20 mouse cellular contexts compared by ENCODE assay signal in genomic region chr7:132158321-132159025, GRCm38 (mm10). TPM values are rescaled to one million over a fixed set of nuclear protein-coding genes. Genes with fewer than 3 reads are reported as not detected.
DNase-seq lines count a peak whose midpoint lies in the region; ATAC-seq and TF ChIP-seq lines count a peak whose summit lies in the region.
"Had no signal": no experiment of that assay in that cellular context is flagged by ENCODE, and none has a peak within 500 bp of the region (broad histone marks: within the 10 kb centered on the region; RNA-seq: fewer than 3 reads in every experiment).

No protein-coding gene starts in this region.

- WGBS in hindbrain, embryonic 14.5 days, result 50% methylated on average over 9 of the region's 9 CpGs
- WGBS in neural tube, embryonic 14.5 days, result 47% methylated on average over 9 of the region's 9 CpGs

- H3K27ac ChIP-seq in layer of hippocampus, adult 2 months, result peak overlapping the region; percentile 28
- H3K27ac ChIP-seq in hindbrain, embryonic 14.5 days, result peak overlapping the region; percentile 83
- peak overlapping the region; percentile 64 for H3K27ac ChIP-seq in neural tube, embryonic 14.5 days (ENCODE audit: low read depth, low read length)
- H3K27ac ChIP-seq: embryonic facial prominence, embryonic 13.5 days; heart, embryonic 10.5 days; stomach, postnatal 0 days had no signal

- ATAC-seq in hindbrain, embryonic 14.5 days (ENCODE audit: low FRiP score), result peak; percentile 42; the same call in 1 of the 2 replicates
- peak; percentile 59 for ATAC-seq in neural tube, embryonic 14.5 days (ENCODE audit: low read depth)

- no peak for TF ChIP-seq CTCF in layer of hippocampus, adult 2 months (conservative IDR thresholded peaks at IDR 0.05)

- H3K27me3 ChIP-seq in hindbrain, embryonic 14.5 days (ENCODE audit: control insufficient read depth, insufficient read depth, low read length), result peaks cover 16% of the 10 kb centered on the region
- H3K27me3 ChIP-seq in neural tube, embryonic 14.5 days (ENCODE audit: control insufficient read depth, insufficient read depth, low read length), result peaks cover 12% of the 10 kb centered on the region; the same call in 1 of the 2 replicates

- peak overlapping the region; percentile 1; the same call in 1 of the 2 replicates for H3K4me3 ChIP-seq in layer of hippocampus, adult 2 months
- no peak overlapping the region for H3K4me3 ChIP-seq in hindbrain, embryonic 14.5 days (replicated peaks; ENCODE audit: low read length)
- H3K4me3 ChIP-seq in neural tube, embryonic 14.5 days (ENCODE audit: low read depth, low read length), result no peak overlapping the region
- H3K4me3 ChIP-seq: embryonic facial prominence, embryonic 13.5 days; heart, embryonic 10.5 days had no signal

- no peak overlapping the region for H3K4me2 ChIP-seq in hindbrain, embryonic 14.5 days (replicated peaks)
- H3K4me2 ChIP-seq in neural tube, embryonic 14.5 days (ENCODE audit: low read depth, low read length), result no peak overlapping the region; the same call in 1 of the 2 replicates
- H3K4me2 ChIP-seq: embryonic facial prominence, embryonic 13.5 days; liver, embryonic 11.5 days had no signal

- H3K36me3 ChIP-seq in hindbrain, embryonic 14.5 days (replicated peaks; ENCODE audit: control insufficient read depth, insufficient read depth), result no peaks in the 10 kb centered on the region
- H3K36me3 ChIP-seq in neural tube, embryonic 14.5 days (ENCODE audit: control insufficient read depth, insufficient read depth, low read length), result no peaks in the 10 kb centered on the region
- H3K36me3 ChIP-seq: embryonic facial prominence, embryonic 13.5 days; heart, embryonic 10.5 days had no signal

- no peak overlapping the region for H3K9ac ChIP-seq in hindbrain, embryonic 14.5 days
- H3K9ac ChIP-seq in neural tube, embryonic 14.5 days (replicated peaks; ENCODE audit: low read depth, low read length), result no peak overlapping the region
- H3K9ac ChIP-seq: embryonic facial prominence, embryonic 13.5 days had no signal

- H3K9me3 ChIP-seq in hindbrain, embryonic 14.5 days (ENCODE audit: control insufficient read depth, low read length), result no peaks in the 10 kb centered on the region
- no peaks in the 10 kb centered on the region for H3K9me3 ChIP-seq in neural tube, embryonic 14.5 days (ENCODE audit: control insufficient read depth, low read length)
- H3K9me3 ChIP-seq: embryonic facial prominence, embryonic 13.5 days; heart, embryonic 10.5 days had no signal

- H3K4me1 ChIP-seq in hindbrain, embryonic 14.5 days (replicated peaks; ENCODE audit: control insufficient read depth, insufficient read depth, low read length), result peaks cover 28% of the 10 kb centered on the region
- H3K4me1 ChIP-seq in neural tube, embryonic 14.5 days (ENCODE audit: control insufficient read depth, insufficient read depth, low read length), result peaks cover 17% of the 10 kb centered on the region

- DNase-seq in layer of hippocampus, adult 2 months (ENCODE audit: low spot score in 2 of 2), result peak in 1 of 2 experiments; percentile 39
- no peak for DNase-seq in layer of hippocampus, postnatal 14 days (ENCODE audit: low spot score in 2 of 2)
- peak; percentile 50 for DNase-seq in brain, embryonic 18.5 days (ENCODE audit: low read depth, low spot score)
- peak; percentile 60 for DNase-seq in hindbrain, embryonic 14.5 days (ENCODE audit: low spot score)
- no peak for DNase-seq in adrenal gland, adult 18-20 months (ENCODE audit: low spot score in 2 of 2)
- no peak for DNase-seq in heart, postnatal 4 days
- DNase-seq in frontal cortex, postnatal 36 days (ENCODE audit: low spot score in 2 of 2), result no peak
- DNase-seq: B cell, adult 2 months; cerebellum, adult 9-10 months; kidney, adult 2 months; kidney, postnatal 10 days; lung, adult 18-20 months; lung, postnatal 14 days; retina, postnatal 1 day had no signal

RNA-seq across cellular contexts. Expression of gene Cpxm2, which starts 3.9 kb away (rescaled TPM):
- total RNA-seq in layer of hippocampus, adult 2 months (2021), result 1 to 10 TPM; 1.1 to 2.5 TPM
- total RNA-seq in layer of hippocampus, postnatal 14 days (2021), result 1 to 10 TPM; 3.1 to 4.0 TPM
- polyA plus RNA-seq in hindbrain, embryonic 14.5 days (2014; fragmentation: Nextera tagmentation; extraction: Ambion mirVana), result 1.6 and 2.1 TPM in 2 replicates
- 0.79 and 2.4 TPM in 2 replicates for polyA plus RNA-seq in neural tube, embryonic 14.5 days (2014; fragmentation: Nextera tagmentation; extraction: Ambion mirVana)
- total RNA-seq in adrenal gland, adult 18-20 months (2021), result 10 to 100 TPM; 11.6 to 14.9 TPM
- under 1 TPM; 0.34 to 0.48 TPM for total RNA-seq in heart, postnatal 4 days (2021)
- total RNA-seq: megakaryocyte, adult 5-6 weeks had no signal

Comparison
In these comparisons a context has a peak if more than half of its experiments do, and no peak if none do; other contexts are left out.
1. DNase-seq: peak in brain, embryonic 18.5 days (single experiment) and hindbrain, embryonic 14.5 days (single experiment); none in layer of hippocampus, postnatal 14 days (0 of 2), adrenal gland, adult 18-20 months (0 of 2), heart, postnatal 4 days (single experiment) and frontal cortex, postnatal 36 days (0 of 2).
2. H3K27ac ChIP-seq: peak in every context shown above with its lines; median percentile 83 in hindbrain, embryonic 14.5 days; 64 in neural tube, embryonic 14.5 days; 28 in layer of hippocampus, adult 2 months.